In the genomic region with DNA sequence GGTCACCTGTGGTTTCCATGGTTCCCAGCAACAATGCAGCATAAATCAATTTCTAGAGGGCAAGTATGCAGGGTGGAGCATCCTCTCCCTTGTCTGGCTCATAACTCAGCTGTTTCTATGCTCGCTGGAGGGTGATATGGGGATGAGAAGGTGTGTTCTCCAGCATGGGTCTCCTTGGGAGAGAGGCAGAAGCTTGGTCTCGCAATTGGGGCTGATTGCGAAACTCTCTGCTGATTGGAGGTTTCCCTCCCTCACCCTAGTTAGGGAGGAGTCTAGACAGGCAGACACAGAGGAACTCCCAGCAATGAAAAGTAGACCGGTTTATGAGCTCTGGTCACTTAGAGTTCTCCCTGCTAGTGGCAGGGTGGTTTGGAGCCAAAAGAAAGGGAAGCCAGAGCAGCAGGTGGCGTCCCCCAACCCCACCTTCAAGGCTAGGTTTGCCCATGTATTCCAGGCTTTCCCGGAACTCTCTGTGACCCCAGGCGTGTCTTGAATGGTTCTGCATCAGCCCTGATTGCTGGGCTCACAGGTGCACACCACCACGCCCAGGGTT, we compare ENCODE assay signal across 11 mouse cellular contexts. TPM values are rescaled to one million over a fixed set of nuclear protein-coding genes. Genes with fewer than 3 reads are reported as not detected.
DNase-seq lines count a peak whose midpoint lies in the region; ATAC-seq and TF ChIP-seq lines count a peak whose summit lies in the region.
"Had no signal": no experiment of that assay in that cellular context is flagged by ENCODE, and none has a peak within 500 bp of the region (broad histone marks: within the 10 kb centered on the region; RNA-seq: fewer than 3 reads in every experiment).

No protein-coding gene starts in this region.

- H3K4me3 ChIP-seq in C2C12 (ENCODE audit: insufficient read depth, poor library complexity, severe bottlenecking), result no peak overlapping the region
- H3K4me3 ChIP-seq in forebrain, embryonic 15.5 days, result no peak overlapping the region
- H3K4me3 ChIP-seq in forebrain, embryonic 12.5 days (replicated peaks), result no peak overlapping the region
- H3K4me3 ChIP-seq: embryonic facial prominence, embryonic 13.5 days had no signal

- no peaks in the 10 kb centered on the region for H3K27me3 ChIP-seq in C2C12 (ENCODE audit: control insufficient read depth, insufficient read depth, insufficient read length)
- no peaks in the 10 kb centered on the region for H3K27me3 ChIP-seq in forebrain, embryonic 15.5 days
- no peaks in the 10 kb centered on the region for H3K27me3 ChIP-seq in forebrain, embryonic 12.5 days
- H3K27me3 ChIP-seq: embryonic facial prominence, embryonic 13.5 days had no signal

- TF ChIP-seq CTCF in C2C12 (IDR thresholded peaks at IDR 0.05; ENCODE audit: control insufficient read depth, insufficient read depth, insufficient read length), result no peak

- no peaks in the 10 kb centered on the region for H3K79me2 ChIP-seq in C2C12 (ENCODE audit: control insufficient read depth, insufficient read depth)

- no peaks in the 10 kb centered on the region for H3K79me3 ChIP-seq in C2C12 (ENCODE audit: low read depth)

- peak; percentile 51 for DNase-seq in adrenal gland, postnatal 14 days
- DNase-seq in adrenal gland, adult 8-10 months, result no peak
- peak; percentile 76 for DNase-seq in lung, postnatal 36 days
- no peak for DNase-seq in left cerebral cortex, adult 8-10 months (ENCODE audit: low spot score in 2 of 2)
- DNase-seq: right cerebral cortex, postnatal 25 days had no signal

- H3K4me2 ChIP-seq in forebrain, embryonic 15.5 days (replicated peaks), result no peak overlapping the region
- no peak overlapping the region for H3K4me2 ChIP-seq in forebrain, embryonic 12.5 days
- H3K4me2 ChIP-seq: embryonic facial prominence, embryonic 13.5 days; heart, embryonic 11.5 days had no signal

- no peaks in the 10 kb centered on the region for H3K36me3 ChIP-seq in C2C12 (ENCODE audit: control insufficient read depth, insufficient read depth)
- H3K36me3 ChIP-seq in forebrain, embryonic 15.5 days, result no peaks in the 10 kb centered on the region
- no peaks in the 10 kb centered on the region for H3K36me3 ChIP-seq in forebrain, embryonic 12.5 days (replicated peaks)
- H3K36me3 ChIP-seq: embryonic facial prominence, embryonic 13.5 days had no signal

- 74% methylated on average over 8 of the region's 8 CpGs for WGBS in forebrain, embryonic 15.5 days
- WGBS in forebrain, embryonic 12.5 days, result 66% methylated on average over 8 of the region's 8 CpGs

- H3ac ChIP-seq in C2C12 (ENCODE audit: control insufficient read depth, insufficient read length, low read depth), result no peak overlapping the region

- no peaks in the 10 kb centered on the region for H3K9me3 ChIP-seq in forebrain, embryonic 15.5 days
- no peaks in the 10 kb centered on the region for H3K9me3 ChIP-seq in forebrain, embryonic 12.5 days
- H3K9me3 ChIP-seq: embryonic facial prominence, embryonic 13.5 days had no signal

- ATAC-seq in hematopoietic stem cell, adult 5-6 weeks (replicated peaks in 1 of 2; ENCODE audit: insufficient read depth in 1 of 2, low FRiP score in 2 of 2, low TSS enrichment in 1 of 2, low read depth in 1 of 2, poor library complexity in 2 of 2, severe bottlenecking in 2 of 2), result peak; percentile 65 to 86
- ATAC-seq in forebrain, embryonic 15.5 days (replicated peaks), result no peak
- no peak for ATAC-seq in forebrain, embryonic 12.5 days (ENCODE audit: low FRiP score)

- no peak overlapping the region for H3K9ac ChIP-seq in forebrain, embryonic 15.5 days (replicated peaks)
- H3K9ac ChIP-seq in forebrain, embryonic 12.5 days, result no peak overlapping the region
- H3K9ac ChIP-seq: embryonic facial prominence, embryonic 13.5 days had no signal

- no peaks in the 10 kb centered on the region for H3K4me1 ChIP-seq in forebrain, embryonic 15.5 days
- H3K4me1 ChIP-seq in forebrain, embryonic 12.5 days, result no peaks in the 10 kb centered on the region

- no peak overlapping the region for H3K27ac ChIP-seq in forebrain, embryonic 15.5 days (replicated peaks)
- H3K27ac ChIP-seq in forebrain, embryonic 12.5 days, result no peak overlapping the region
- H3K27ac ChIP-seq: embryonic facial prominence, embryonic 13.5 days had no signal

TF ChIP-seq in C2C12, 6 proteins besides CTCF, POLR2A, EP300 and RAD21:
- TF ChIP-seq CEBPB (IDR thresholded peaks at IDR 0.05; ENCODE audit: low read depth), result peak; percentile 98
- TF ChIP-seq MYOD1 (IDR thresholded peaks at IDR 0.05; ENCODE audit: control insufficient read depth, insufficient read length, low read depth), result no peak
- TF ChIP-seq MAX (IDR thresholded peaks at IDR 0.05), result no peak
- TF ChIP-seq FOSL1 (IDR thresholded peaks at IDR 0.05; ENCODE audit: insufficient read depth, low read length, poor library complexity, severe bottlenecking), result no peak
- no peak for TF ChIP-seq MYOG (IDR thresholded peaks at IDR 0.05; ENCODE audit: control insufficient read depth, extremely low read depth, insufficient read length)

RNA-seq across cellular contexts. Expression of gene Plekhg6, which starts 30.5 kb away (rescaled TPM):
- 0.38 and 0.52 TPM in 2 replicates for total RNA-seq in adrenal gland, postnatal 14 days (2021)
- under 1 TPM in 2 of 4 experiments, not detected in 2; 0.09 to 0.19 TPM for total RNA-seq in adrenal gland, adult 8-10 months (2022)
- polyA plus RNA-seq in C2C12 (2012; fragmentation: generic; extraction: Trizol), result 0.09 TPM
- total RNA-seq in hematopoietic stem cell, adult 5-6 weeks (2017), result 0.19 and 0.25 TPM in 2 replicates
- polyA plus RNA-seq in forebrain, embryonic 15.5 days (2015; fragmentation: Nextera tagmentation; extraction: Ambion mirVana), result 0.06 and 0.10 TPM in 2 replicates
- 0.05 and 0.09 TPM in 2 replicates for polyA plus RNA-seq in forebrain, embryonic 12.5 days (2016; fragmentation: Nextera tagmentation; extraction: Ambion mirVana)
- under 1 TPM; 0.28 to 0.71 (median 0.40) TPM for total RNA-seq in left cerebral cortex, adult 8-10 months (2022)
- polyA plus RNA-seq: heart, embryonic 11.5 days had no signal

Comparison
In these comparisons a context has a peak if more than half of its experiments do, and no peak if none do; other contexts are left out.
1. DNase-seq: peak in adrenal gland, postnatal 14 days (single experiment) and lung, postnatal 36 days (single experiment); none in adrenal gland, adult 8-10 months (single experiment) and left cerebral cortex, adult 8-10 months (0 of 2).
2. ATAC-seq: peak in hematopoietic stem cell, adult 5-6 weeks (2 of 2); none in forebrain, embryonic 15.5 days (single experiment) and forebrain, embryonic 12.5 days (single experiment).